Mouse (Mus musculus) Patski (cell line): Measurements from ENCODE around the gene Nell1. TPM values are rescaled to one million over a fixed set of nuclear protein-coding genes. Genes with fewer than 3 reads are reported as not detected.

Source experiments
- ATAC-seq: fragments of 100-300 bp; one replicate; pipeline ENCODE4 v1.8.0; 2021
- CTCF ChIA-PET: fragments of 350-600 bp; sonication (Branson Sonifier 250); formaldehyde crosslinking; loops from one replicate; lab custom pipeline; 2022; ENCODE audit warnings: inconsistent platforms; lab: Charles Lee
- POLR2A ChIA-PET: fragments of 350-600 bp; sonication (Branson Sonifier 250); formaldehyde crosslinking; loops from one replicate; lab custom pipeline; 2022; ENCODE audit warnings: antibody characterized with exemption, inconsistent platforms; lab: Charles Lee
- DNase-seq: peaks from one replicate; pipeline ENCODE4 v3.0.0-alpha.2; 2011; ENCODE audit warnings: low read depth, low spot score
- H3K27me3 ChIP-seq: fragments of 371-371 bp; one replicate; pipeline ENCODE4 v1.5.1; 2021
- CTCF ChIP-seq: fragments of 100-300 bp; IDR thresholded peaks from one replicate; pipeline ENCODE4 v1.5.1; 2021
- in situ Hi-C: fragments of 300-500 bp; cut with MboI; formaldehyde crosslinking; loops from 3 replicates; pipeline ENCODE4 v1.11.1; 2018; ENCODE audit warnings: low pct_unique_long_range_greater_than_20kb, mixed read lengths
- polyA plus RNA-seq: library from polyadenylated mRNA; unstranded; gene quantifications from one replicate; pipeline ENCODE4 v1.2.3, GENCODE M21; 2021

Gene Nell1
- polyA plus RNA-seq, 1 experiment from 2014 or later = 0.05 TPM

DNA sequence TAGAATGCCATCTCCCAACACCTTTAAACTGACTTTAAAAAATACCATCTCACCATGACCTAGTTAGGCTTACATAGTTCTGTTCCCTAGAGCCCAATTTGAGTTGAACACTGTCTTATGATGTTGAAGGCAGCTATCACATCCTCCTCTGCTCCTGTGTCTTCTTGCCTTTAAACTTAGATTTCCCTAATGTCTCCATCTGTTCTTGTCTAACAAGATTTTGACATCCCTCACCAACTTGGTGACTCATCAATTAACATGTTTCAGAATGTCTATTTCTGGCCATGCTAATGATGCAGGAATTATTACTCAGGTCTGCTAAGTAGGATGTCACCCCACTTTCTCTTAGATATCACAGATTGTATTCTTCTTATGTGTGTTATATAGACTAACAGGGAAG, 532.4 kb downstream of the Nell1 start:
- POLR2A ChIA-PET = no interaction called here
- in situ Hi-C loops = no loop called here
- H3K27me3 ChIP-seq = no peaks in the 10 kb centered on the region
- TF ChIP-seq CTCF = no peak
- CTCF ChIA-PET = no interaction called here
- ATAC-seq = no peak
- DNase-seq = no peak

GRCm38 (mm10) chr7:50514830-50515229, 540.2 kb downstream of the Nell1 start:
- H3K27me3 ChIP-seq = no peaks in the 10 kb centered on the region
- in situ Hi-C loops = no loop called here
- TF ChIP-seq CTCF = no peak
- no peak for ATAC-seq
- no peak for DNase-seq
- CTCF ChIA-PET = no interaction called here
- POLR2A ChIA-PET = no interaction called here

DNA sequence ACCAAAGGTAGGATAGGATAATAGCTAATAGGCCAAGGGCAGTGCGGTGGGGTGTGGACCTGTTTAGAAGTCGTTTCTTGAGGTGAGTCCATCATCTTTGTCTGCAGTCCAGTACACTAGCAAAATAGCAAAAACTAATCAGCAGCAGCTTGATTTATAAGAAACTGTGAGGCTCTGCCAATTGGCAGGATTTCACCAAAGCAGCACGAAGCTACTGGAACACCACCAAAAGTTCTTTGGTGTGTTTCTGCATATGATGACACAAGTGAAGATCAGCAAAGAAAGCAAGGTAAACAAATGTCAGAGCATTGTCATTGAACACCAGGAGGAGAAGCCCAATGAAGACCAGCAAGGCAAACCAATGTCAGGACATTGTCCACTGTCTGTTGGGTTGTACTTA, 542.0 kb downstream of the Nell1 start:
- POLR2A ChIA-PET = no interaction called here
- no peaks in the 10 kb centered on the region for H3K27me3 ChIP-seq
- no peak for ATAC-seq
- no peak for TF ChIP-seq CTCF
- in situ Hi-C loops = no loop called here
- CTCF ChIA-PET = no interaction called here
- no peak for DNase-seq

- POLR2A ChIA-PET = no interaction called here
- TF ChIP-seq CTCF = no peak
- in situ Hi-C loops = no loop called here
- CTCF ChIA-PET = no interaction called here
- H3K27me3 ChIP-seq = no peaks in the 10 kb centered on the region
- DNase-seq = no peak
- ATAC-seq = no peak
These were observed 568.7 kb downstream of the Nell1 start for GRCm38 (mm10) chr7:50543373-50543772.

DNA sequence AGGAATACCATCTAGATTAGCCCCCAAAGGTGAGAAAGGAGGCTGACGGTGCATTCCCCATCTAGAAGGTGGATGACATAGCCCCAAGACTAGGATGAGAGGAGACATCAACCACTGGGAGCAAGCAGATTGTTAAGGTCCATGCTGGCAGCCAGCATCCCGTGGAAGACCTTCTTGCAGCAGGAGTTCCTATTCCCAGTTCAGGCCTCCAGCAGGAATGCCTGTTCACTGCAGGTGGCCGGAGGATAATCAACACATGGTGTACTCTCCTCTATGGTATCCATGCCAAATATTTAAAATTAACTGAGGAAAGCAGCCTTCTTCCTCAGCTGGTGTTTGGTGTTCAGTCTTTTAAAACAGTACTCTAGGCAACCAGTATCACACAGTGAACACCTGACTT, 574.9 kb downstream of the Nell1 start:
- CTCF ChIA-PET = no interaction called here
- no peak for TF ChIP-seq CTCF
- no peaks in the 10 kb centered on the region for H3K27me3 ChIP-seq
- in situ Hi-C loops = no loop called here
- DNase-seq = no peak
- ATAC-seq = no peak
- POLR2A ChIA-PET = interaction anchor here (0.6 kb wide), 1 partner anchor 934 kb away, joined by 3 read pairs; no protein-coding TSS in a partner anchor

DNA sequence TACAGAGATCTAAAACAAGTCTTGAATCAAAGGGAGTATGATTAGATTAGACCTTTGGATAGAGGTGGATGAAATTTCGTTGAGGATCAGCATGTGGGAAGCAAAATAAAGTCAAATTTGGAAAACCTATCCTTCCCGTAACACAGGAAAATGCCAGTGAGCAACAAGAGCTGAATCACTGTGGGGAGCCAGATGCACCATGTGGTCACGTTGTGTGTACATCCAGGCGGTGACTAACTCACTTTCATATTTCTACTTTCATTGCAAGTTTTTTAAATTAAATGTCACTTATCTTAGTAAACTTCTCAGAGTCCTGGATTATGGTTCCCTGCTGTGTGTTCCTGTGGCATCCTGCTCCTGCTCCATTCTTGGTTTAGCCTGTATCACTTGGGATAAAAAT, 576.8 kb downstream of the Nell1 start:
- in situ Hi-C loops = no loop called here
- ATAC-seq = no peak
- POLR2A ChIA-PET = no interaction called here
- no peak for DNase-seq
- CTCF ChIA-PET = no interaction called here
- H3K27me3 ChIP-seq = no peaks in the 10 kb centered on the region
- TF ChIP-seq CTCF = no peak

DNA sequence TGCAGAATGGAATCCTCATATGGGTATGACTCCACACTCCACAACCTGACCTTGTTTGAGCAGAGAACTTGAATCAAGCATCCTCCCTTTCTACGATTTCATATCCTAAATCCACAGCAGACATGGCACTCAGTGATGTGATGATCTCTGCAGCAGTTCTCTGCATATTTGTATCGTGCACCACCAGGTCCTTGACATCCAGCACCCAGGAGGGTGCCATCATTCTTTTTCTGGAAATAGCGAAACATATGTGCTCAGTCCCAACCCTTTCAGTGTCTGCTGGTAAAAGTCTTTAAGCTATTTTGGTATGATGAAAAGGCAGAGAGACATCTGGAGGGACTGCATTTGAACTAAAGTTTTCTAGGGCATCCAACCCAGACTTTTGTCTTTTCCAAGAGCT, 588.0 kb downstream of the Nell1 start:
- CTCF ChIA-PET = no interaction called here
- TF ChIP-seq CTCF = no peak
- POLR2A ChIA-PET = no interaction called here
- ATAC-seq = no peak
- in situ Hi-C loops = no loop called here
- peaks cover 3% of the 10 kb centered on the region for H3K27me3 ChIP-seq
- DNase-seq = no peak

- TF ChIP-seq CTCF = no peak
- peaks cover 3% of the 10 kb centered on the region for H3K27me3 ChIP-seq
- ATAC-seq (no peak), DNase-seq (no peak)
- ChIA-PET POLR2A (no interaction called here), CTCF (interaction anchor here (1.6 kb wide), 1 partner anchor 620 kb away, joined by 3 read pairs; no protein-coding TSS in a partner anchor)
- in situ Hi-C loops = no loop called here
These were observed 599.2 kb downstream of the Nell1 start for GRCm38 (mm10) chr7:50573841-50574240.

DNA sequence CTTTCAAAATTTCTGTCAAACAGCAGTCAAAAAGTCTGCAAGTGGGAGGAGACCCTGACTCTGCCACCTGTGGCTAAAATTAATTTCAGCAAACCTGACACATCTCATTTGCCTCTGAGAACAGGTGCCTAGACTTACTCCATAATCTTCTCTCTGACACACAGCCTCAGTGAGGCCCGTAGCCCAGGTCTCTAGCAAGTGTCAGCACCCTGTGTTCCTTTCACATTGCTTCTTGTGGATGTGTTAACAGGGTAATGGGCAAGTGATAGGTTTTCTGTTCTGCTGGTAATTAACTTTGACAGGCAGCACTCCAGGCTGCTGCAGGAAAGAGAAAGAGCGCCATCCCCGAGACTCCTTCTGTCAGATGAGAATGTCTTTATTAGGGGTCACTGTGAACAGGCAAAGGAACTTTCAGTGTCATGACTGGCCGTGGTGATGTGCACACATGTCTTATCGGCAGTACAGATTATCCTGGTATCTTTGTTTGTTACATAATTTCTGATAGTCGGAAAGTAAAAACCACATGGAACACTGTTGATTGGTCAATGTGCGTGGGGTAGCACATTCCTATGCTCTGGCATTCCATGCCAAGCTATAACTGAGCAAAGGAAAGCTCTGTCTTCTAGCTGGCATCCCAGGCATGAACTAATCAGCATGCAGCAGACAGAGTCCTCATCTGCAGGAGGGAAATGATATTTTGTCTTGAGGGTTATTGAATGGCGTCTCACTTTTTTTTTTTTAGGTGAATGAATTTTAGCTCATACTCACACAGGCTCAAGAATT, 614.2 kb downstream of the Nell1 start:
- H3K27me3 ChIP-seq = no peaks in the 10 kb centered on the region
- in situ Hi-C loops = no loop called here
- POLR2A ChIA-PET = no interaction called here
- DNase-seq (no peak), ATAC-seq (no peak)
- TF ChIP-seq CTCF = no peak
- CTCF ChIA-PET = no interaction called here

- ChIA-PET CTCF (no interaction called here), POLR2A (no interaction called here)
- in situ Hi-C loops = no loop called here
- ATAC-seq = no peak
- no peak for DNase-seq
- no peak for TF ChIP-seq CTCF
- H3K27me3 ChIP-seq = no peaks in the 10 kb centered on the region
These were observed 624.2 kb downstream of the Nell1 start, which contains the start of gene 4933405O20Rik for GRCm38 (mm10) chr7:50598890-50599289. Gene 4933405O20Rik (plus strand): TSS chr7:50599190.

DNA sequence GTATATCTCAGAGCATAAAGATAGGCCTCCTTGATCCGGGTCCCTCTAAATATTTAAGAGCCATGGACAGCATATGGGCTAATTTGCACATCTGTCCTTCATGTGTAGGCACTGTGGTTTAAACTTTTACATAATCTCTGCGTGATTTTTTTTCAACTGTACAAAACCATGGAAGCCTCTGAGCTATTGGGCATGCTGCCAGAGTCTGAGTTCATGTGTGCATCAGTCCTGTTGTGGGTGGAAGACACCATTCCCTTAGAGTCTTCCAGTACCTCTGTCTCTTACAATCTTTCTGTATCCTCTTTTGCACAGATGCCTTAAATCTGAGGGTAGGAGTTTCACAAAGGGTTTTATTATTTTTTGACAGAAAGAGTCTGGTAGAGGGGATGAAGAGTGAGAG, 639.4 kb downstream of the Nell1 start:
- no peak for TF ChIP-seq CTCF
- no peak for DNase-seq
- POLR2A ChIA-PET = no interaction called here
- CTCF ChIA-PET = no interaction called here
- ATAC-seq = no peak
- H3K27me3 ChIP-seq = no peaks in the 10 kb centered on the region
- in situ Hi-C loops = no loop called here
